Mouse (Mus musculus): ENCODE data around the gene Gng13. TPM values are rescaled to one million over a fixed set of nuclear protein-coding genes. Genes with fewer than 3 reads are reported as not detected.

Gene Gng13
- not detected in 2 replicates for polyA plus RNA-seq (2012; rRNA removed)

GRCm38 (mm10) chr17:25716711-25717637 lies at the start of gene Gng13:
TSS of gene Gng13 (plus strand) at chr17:25717171.
- 4% methylated on average over 45 of the region's 45 CpGs for WGBS
- Histone ChIP-seq H3K27me3 (replicated peaks; ENCODE audit: control insufficient read depth, insufficient read depth, low read length) (no peaks in the 10 kb centered on the region; the same call in 1 of the 2 replicates), H3K4me1 (ENCODE audit: control insufficient read depth, insufficient read depth, low read length) (no peaks in the 10 kb centered on the region), H3K36me3 (ENCODE audit: control insufficient read depth, insufficient read depth, low read length) (no peaks in the 10 kb centered on the region), H3K4me3 (ENCODE audit: insufficient read depth, low read depth, low read length) (no peak within 1 kb of the TSS), H3K27ac (ENCODE audit: insufficient read depth, low read depth, low read length) (no peak within 1 kb of the TSS)
- peak; percentile 28 for DNase-seq
- TF ChIP-seq CTCF (conservative IDR thresholded peaks at IDR 0.05; ENCODE audit: insufficient read depth, insufficient read length, low read depth, low read length) (no peak), POLR2A (IDR thresholded peaks at IDR 0.05; ENCODE audit: low read depth, low read length) (no peak)

DNA sequence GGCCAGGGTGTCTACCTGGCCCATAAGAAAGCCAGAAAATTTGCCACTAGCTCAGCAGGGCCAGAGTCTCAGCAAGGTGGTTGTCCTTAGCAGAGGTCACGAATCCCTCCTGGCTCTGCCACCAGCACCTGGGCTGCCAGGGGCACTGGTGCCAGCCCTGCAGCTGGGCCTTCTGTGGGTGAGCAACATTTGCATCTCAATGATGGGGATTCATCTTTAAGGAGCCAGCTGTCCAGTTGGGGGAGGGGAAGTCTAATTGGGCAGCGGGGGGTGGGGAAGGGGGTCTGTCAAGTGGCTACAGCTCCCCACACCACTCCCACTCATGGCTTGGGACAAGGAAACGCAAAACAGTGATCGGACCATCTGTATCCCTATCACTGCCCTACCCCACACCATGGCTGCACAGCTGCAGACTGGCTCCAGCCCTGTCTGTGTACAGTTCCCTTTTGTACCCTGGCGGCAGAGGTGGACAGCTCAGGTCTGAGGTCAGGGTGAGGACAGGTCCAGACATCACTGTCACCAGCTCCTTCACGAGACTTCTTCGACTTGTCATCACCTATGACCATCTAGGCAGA lies 48.4 kb upstream of the Gng13 start:
- 75% methylated on average over 7 of the region's 7 CpGs for WGBS
- H3K4me1 ChIP-seq (ENCODE audit: control insufficient read depth, insufficient read depth, low read length) = no peaks in the 10 kb centered on the region

DNA sequence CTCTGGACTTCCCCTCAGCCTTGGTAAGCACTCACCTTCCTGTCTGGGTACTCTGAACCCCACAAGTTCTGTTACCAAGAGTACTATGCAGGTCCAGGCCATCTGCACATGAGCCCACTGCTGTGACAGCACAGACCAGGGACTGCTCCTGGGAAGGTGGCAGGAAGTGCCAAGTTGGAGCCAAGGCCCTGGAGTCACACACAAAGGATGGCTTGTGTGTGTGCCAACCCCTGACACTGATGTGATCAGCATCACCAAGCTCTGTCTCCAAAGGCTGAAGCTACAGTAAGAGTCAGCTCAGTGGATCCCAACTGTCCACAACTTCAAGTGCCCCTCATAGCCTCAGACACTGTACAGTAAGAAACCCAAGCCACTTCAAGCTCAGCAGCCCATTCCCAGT lies 44.0 kb upstream of the Gng13 start:
- H3K27ac ChIP-seq (ENCODE audit: insufficient read depth, low read depth, low read length) = no peak overlapping the region
- no peaks in the 10 kb centered on the region for H3K4me1 ChIP-seq (ENCODE audit: control insufficient read depth, insufficient read depth, low read length)
- DNase-seq = no peak
- H3K36me3 ChIP-seq (ENCODE audit: control insufficient read depth, insufficient read depth, low read length) = no peaks in the 10 kb centered on the region
- TF ChIP-seq CTCF (conservative IDR thresholded peaks at IDR 0.05; ENCODE audit: insufficient read depth, insufficient read length, low read depth, low read length) (no peak), POLR2A (IDR thresholded peaks at IDR 0.05; ENCODE audit: low read depth, low read length) (no peak)
- H3K27me3 ChIP-seq (replicated peaks; ENCODE audit: control insufficient read depth, insufficient read depth, low read length) = no peaks in the 10 kb centered on the region
- H3K4me3 ChIP-seq (ENCODE audit: insufficient read depth, low read depth, low read length) = no peak overlapping the region

More for the DNA sequence above, 48.4 kb upstream of the Gng13 start:
- Histone ChIP-seq H3K27ac (ENCODE audit: insufficient read depth, low read depth, low read length) (no peak overlapping the region), H3K27me3 (replicated peaks; ENCODE audit: control insufficient read depth, insufficient read depth, low read length) (no peaks in the 10 kb centered on the region), H3K36me3 (ENCODE audit: control insufficient read depth, insufficient read depth, low read length) (no peaks in the 10 kb centered on the region), H3K4me3 (ENCODE audit: insufficient read depth, low read depth, low read length) (no peak overlapping the region)
- TF ChIP-seq CTCF (conservative IDR thresholded peaks at IDR 0.05; ENCODE audit: insufficient read depth, insufficient read length, low read depth, low read length) = no peak
- no peak for TF ChIP-seq POLR2A (IDR thresholded peaks at IDR 0.05; ENCODE audit: low read depth, low read length)
- DNase-seq = no peak

DNA sequence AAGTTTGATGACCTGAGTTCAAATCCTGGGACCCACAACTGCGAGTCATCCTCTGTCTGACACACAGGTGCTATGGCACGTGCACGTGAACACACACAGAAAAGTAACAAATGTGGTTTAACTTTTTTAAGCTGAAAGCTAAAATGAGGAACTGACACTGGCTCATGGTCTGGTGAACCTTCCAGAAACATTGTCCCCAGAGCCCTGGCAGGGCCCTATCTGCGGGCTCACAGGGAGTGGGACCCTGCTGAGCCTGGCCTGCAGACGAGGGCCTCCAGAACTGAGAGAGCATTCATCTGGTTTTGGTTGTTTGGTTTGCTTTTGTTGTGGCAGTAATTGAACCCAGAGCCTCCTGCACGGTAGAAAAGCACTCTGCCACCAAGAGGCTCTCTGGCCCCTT lies 39.0 kb upstream of the Gng13 start:
- WGBS = 75% methylated on average over 6 of the region's 6 CpGs
- no peaks in the 10 kb centered on the region for H3K27me3 ChIP-seq (replicated peaks; ENCODE audit: control insufficient read depth, insufficient read depth, low read length)
- no peak overlapping the region for H3K27ac ChIP-seq (ENCODE audit: insufficient read depth, low read depth, low read length)
- no peaks in the 10 kb centered on the region for H3K36me3 ChIP-seq (ENCODE audit: control insufficient read depth, insufficient read depth, low read length)
- H3K4me3 ChIP-seq (ENCODE audit: insufficient read depth, low read depth, low read length) = no peak overlapping the region
- no peak for TF ChIP-seq CTCF (conservative IDR thresholded peaks at IDR 0.05; ENCODE audit: insufficient read depth, insufficient read length, low read depth, low read length)
- no peak for TF ChIP-seq POLR2A (IDR thresholded peaks at IDR 0.05; ENCODE audit: low read depth, low read length)
- H3K4me1 ChIP-seq (ENCODE audit: control insufficient read depth, insufficient read depth, low read length) = no peaks in the 10 kb centered on the region
- DNase-seq = no peak

DNA sequence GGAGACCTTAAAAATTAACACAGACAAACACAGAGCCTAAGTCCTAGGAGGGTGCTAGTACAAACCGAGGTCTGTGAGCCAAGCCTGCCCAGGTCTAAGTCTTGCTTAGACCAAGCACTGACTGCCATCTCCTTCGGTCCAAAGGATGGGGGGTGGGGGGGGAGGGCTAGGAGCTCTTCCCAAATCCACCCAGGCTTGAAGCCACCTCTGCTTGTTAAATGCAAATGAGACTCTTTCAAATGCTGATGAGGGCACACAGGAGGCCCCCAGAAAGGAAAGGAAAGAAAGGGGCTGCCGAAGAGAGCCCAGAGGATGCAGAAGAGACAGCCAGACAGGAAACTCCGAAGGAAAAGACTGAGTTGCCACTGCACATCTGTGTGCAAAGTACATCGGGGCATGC lies 37.2 kb upstream of the Gng13 start:
- H3K4me3 ChIP-seq (ENCODE audit: insufficient read depth, low read depth, low read length) = no peak overlapping the region
- TF ChIP-seq CTCF (conservative IDR thresholded peaks at IDR 0.05; ENCODE audit: insufficient read depth, insufficient read length, low read depth, low read length) = no peak
- no peak for TF ChIP-seq POLR2A (IDR thresholded peaks at IDR 0.05; ENCODE audit: low read depth, low read length)
- DNase-seq = no peak
- H3K27ac ChIP-seq (ENCODE audit: insufficient read depth, low read depth, low read length) = no peak overlapping the region
- H3K4me1 ChIP-seq (ENCODE audit: control insufficient read depth, insufficient read depth, low read length) = no peaks in the 10 kb centered on the region
- WGBS = 12% methylated on average over 5 of the region's 5 CpGs
- no peaks in the 10 kb centered on the region for H3K27me3 ChIP-seq (replicated peaks; ENCODE audit: control insufficient read depth, insufficient read depth, low read length)
- no peaks in the 10 kb centered on the region for H3K36me3 ChIP-seq (ENCODE audit: control insufficient read depth, insufficient read depth, low read length)

- Histone ChIP-seq H3K27ac (ENCODE audit: insufficient read depth, low read depth, low read length) (no peak overlapping the region), H3K4me1 (ENCODE audit: control insufficient read depth, insufficient read depth, low read length) (no peaks in the 10 kb centered on the region), H3K36me3 (ENCODE audit: control insufficient read depth, insufficient read depth, low read length) (no peaks in the 10 kb centered on the region), H3K4me3 (ENCODE audit: insufficient read depth, low read depth, low read length) (no peak overlapping the region), H3K27me3 (replicated peaks; ENCODE audit: control insufficient read depth, insufficient read depth, low read length) (no peaks in the 10 kb centered on the region)
- no peak for DNase-seq
- TF ChIP-seq CTCF (conservative IDR thresholded peaks at IDR 0.05; ENCODE audit: insufficient read depth, insufficient read length, low read depth, low read length) (no peak), POLR2A (IDR thresholded peaks at IDR 0.05; ENCODE audit: low read depth, low read length) (no peak)
- 66% methylated on average over 4 of the region's 4 CpGs for WGBS
Observed at GRCm38 (mm10) chr17:25681636-25682035, 35.3 kb upstream of the Gng13 start.

DNA sequence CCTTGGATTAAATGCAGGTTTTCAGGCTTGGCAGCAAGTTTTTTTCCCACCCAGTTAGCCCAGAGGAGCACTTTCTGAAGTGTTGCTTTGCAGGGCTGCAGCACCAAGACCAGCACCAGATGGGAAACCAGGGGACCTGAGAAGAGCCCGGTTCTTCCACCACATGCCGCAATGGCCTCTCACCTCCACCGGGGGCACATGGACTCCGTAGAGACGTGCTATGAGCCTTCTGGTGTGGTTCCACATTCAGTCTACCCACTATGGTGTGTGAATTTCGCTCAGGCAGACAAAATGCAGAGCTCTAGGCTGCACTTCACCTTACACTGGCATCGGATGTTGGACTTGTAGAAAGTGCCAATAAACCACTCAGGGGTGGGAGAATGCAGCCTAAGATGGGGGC lies 30.6 kb upstream of the Gng13 start:
- no peak for DNase-seq
- Histone ChIP-seq H3K27ac (ENCODE audit: insufficient read depth, low read depth, low read length) (no peak overlapping the region), H3K27me3 (replicated peaks; ENCODE audit: control insufficient read depth, insufficient read depth, low read length) (no peaks in the 10 kb centered on the region), H3K36me3 (ENCODE audit: control insufficient read depth, insufficient read depth, low read length) (no peaks in the 10 kb centered on the region), H3K4me3 (ENCODE audit: insufficient read depth, low read depth, low read length) (no peak overlapping the region), H3K4me1 (ENCODE audit: control insufficient read depth, insufficient read depth, low read length) (no peaks in the 10 kb centered on the region)
- 38% methylated on average over 7 of the region's 7 CpGs for WGBS
- TF ChIP-seq POLR2A (IDR thresholded peaks at IDR 0.05; ENCODE audit: low read depth, low read length) (no peak), CTCF (conservative IDR thresholded peaks at IDR 0.05; ENCODE audit: insufficient read depth, insufficient read length, low read depth, low read length) (no peak; the same call in 1 of the 2 replicates)

Measured in kidney, adult 2 months (tissue).